Mouse (Mus musculus): ENCODE measurements around the gene Adh7.

- TF ChIP-seq GATA1 (IDR thresholded peaks at IDR 0.05; ENCODE audit: borderline replicate concordance, low read length) (no peak), FLI1 (IDR thresholded peaks at IDR 0.05; ENCODE audit: low read length) (no peak)
Measured at GRCm38 (mm10) chr3:138255780-138256550, 38.4 kb downstream of the Adh7 start.

All from megakaryocyte, embryonic 14.5 days (primary cell).